Mouse (Mus musculus) kidney, embryonic 14.5 days (tissue): ENCODE measurements at regions not wholly inside any gene's neighbourhood (a gene's known extent, or its start where the extent isn't known, plus 50 kb on each side); places are given as distances from the start of the nearest gene placed in this dataset.

Source experiments
- ATAC-seq: fragments of 200-750 bp; cut with Nextera tagmentation; 2 replicates; pipeline ENCODE4 v1.8.0; 2017; ENCODE audit warnings: moderate number of reproducible peaks, mild to moderate bottlenecking, moderate TSS enrichment, moderate library complexity; ENCODE audit not compliant: low FRiP score, low TSS enrichment
- H3K27ac ChIP-seq: fragments of 300-500 bp; sonication (generic); 2 replicates; pipeline ENCODE4 v1.5.1; 2014; ENCODE audit warnings: low read depth, mild to moderate bottlenecking, low read length, moderate library complexity, mixed read lengths
- H3K27me3 ChIP-seq: fragments of 300-500 bp; sonication (generic); 2 replicates; pipeline ENCODE4 v1.6.1; 2014; ENCODE audit warnings: mild to moderate bottlenecking, low read length; ENCODE audit not compliant: control insufficient read depth, insufficient read depth
- H3K36me3 ChIP-seq: fragments of 300-500 bp; sonication (generic); 2 replicates; pipeline ENCODE4 v1.6.1; 2014; ENCODE audit warnings: low read length, mixed read lengths; ENCODE audit not compliant: control insufficient read depth, insufficient read depth
- H3K4me1 ChIP-seq: fragments of 300-500 bp; sonication (generic); 2 replicates; pipeline ENCODE4 v1.6.1; 2014; ENCODE audit warnings: low read length, mixed read lengths; ENCODE audit not compliant: control insufficient read depth, insufficient read depth
- H3K4me2 ChIP-seq: fragments of 300-500 bp; sonication (generic); replicated peaks from 2 replicates; pipeline ENCODE4 v1.6.1; 2014; ENCODE audit warnings: low read depth, mild to moderate bottlenecking, low read length
- H3K4me3 ChIP-seq: fragments of 300-500 bp; sonication (generic); 2 replicates; pipeline ENCODE4 v1.5.1; 2014; ENCODE audit warnings: mild to moderate bottlenecking, low read length
- H3K9ac ChIP-seq: fragments of 300-500 bp; sonication (generic); 2 replicates; pipeline ENCODE4 v1.6.1; 2014; ENCODE audit warnings: low read depth, mild to moderate bottlenecking, low read length, moderate library complexity
- H3K9me3 ChIP-seq: fragments of 300-500 bp; sonication (generic); 2 replicates; pipeline ENCODE4 v1.6.1; 2016; ENCODE audit warnings: low read length; ENCODE audit not compliant: control insufficient read depth
- WGBS: fragments of 180-500 bp; shearing (Covaris S2); extraction: QIAGEN DNeasy Blood & Tissue Kit; methylation state at CpG from one replicate; pipeline ENCODE4 v1.1.7; 2014; 5-methylcytosine and 5-hydroxymethylcytosine counted together

DNA sequence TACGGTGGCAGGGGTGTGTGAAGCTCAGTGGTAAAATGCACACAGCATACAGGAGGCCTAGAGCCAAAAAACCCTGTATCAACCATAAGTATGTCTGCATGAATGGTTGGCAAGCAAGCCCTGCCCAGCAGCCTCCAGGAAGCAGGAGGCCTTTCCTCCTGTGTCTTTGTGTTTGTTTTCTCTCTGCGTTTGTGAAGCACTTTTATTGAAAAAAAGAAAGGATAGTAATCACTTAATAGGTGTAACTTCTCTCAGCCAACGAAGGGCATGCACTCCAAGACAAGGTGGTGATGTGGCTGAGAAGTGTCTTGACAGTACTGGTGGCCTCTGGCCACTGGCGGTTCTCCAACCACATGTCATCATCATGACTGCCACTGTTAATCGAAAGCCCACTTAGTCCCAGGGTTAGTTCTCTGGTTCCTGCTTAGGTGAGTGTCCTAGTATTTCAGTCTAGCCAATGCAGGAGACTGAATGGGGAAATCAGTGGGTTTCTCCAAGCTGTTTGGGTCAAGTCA is 66.5 kb upstream of the Polg start:
- Histone ChIP-seq H3K27me3 (peaks cover 94% of the 10 kb centered on the region), H3K9ac (no peak overlapping the region), H3K4me3 (no peak overlapping the region), H3K4me1 (peaks cover 13% of the 10 kb centered on the region), H3K4me2 (no peak overlapping the region), H3K27ac (no peak overlapping the region), H3K9me3 (no peaks in the 10 kb centered on the region), H3K36me3 (no peaks in the 10 kb centered on the region)
- WGBS: 63% methylated on average over 5 of the region's 5 CpGs
- ATAC-seq: no peak

DNA sequence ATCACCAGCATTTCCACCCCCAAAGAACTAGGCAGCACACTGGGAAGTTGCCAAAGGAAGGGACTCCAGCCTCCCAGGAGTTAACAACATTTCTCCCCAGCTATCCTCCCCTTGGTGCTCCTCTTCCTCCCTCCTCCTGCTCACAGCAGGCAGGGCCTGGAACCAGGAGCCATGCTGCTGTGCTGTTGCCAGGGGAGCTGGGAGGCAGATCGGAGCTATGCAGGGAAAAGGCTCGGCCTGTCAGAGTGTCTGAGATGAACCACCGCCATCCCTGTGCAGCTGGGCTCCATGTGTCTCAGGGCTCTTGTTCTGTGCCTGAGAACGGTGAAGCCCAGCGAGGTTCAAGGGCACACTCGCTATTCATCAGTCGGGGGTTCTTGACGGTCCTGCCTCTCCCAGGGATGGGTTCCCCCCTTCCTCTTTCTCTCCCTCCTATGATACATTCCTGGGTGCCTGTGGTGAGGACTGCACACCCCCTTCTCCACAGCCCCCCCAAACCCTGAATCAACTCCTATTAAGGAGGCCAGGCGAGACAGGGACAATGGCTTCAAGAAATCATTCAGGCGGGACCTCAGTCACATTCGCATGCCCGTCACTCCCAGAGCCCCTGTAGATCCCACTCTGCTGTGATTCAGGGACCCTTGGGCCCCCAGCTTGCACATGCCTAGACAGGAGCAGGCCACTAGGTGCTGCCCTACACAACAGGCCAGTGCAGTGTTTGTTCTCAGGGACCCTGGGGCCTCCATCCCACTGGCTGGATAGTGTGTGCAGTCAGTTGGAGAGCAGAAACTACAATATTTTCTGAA is 65.6 kb upstream of the Polg start:
- 12% methylated on average over 12 of the region's 12 CpGs for WGBS

GRCm38 (mm10) chr7:79531142-79531541 is 65.0 kb upstream of the Polg start:
- peaks cover 88% of the 10 kb centered on the region for H3K27me3 ChIP-seq
- ATAC-seq: no peak
- no peak overlapping the region for H3K27ac ChIP-seq
- no peak overlapping the region for H3K4me2 ChIP-seq
- no peaks in the 10 kb centered on the region for H3K9me3 ChIP-seq
- no peak overlapping the region for H3K4me3 ChIP-seq
- H3K36me3 ChIP-seq: no peaks in the 10 kb centered on the region
- H3K4me1 ChIP-seq: peaks cover 11% of the 10 kb centered on the region
- WGBS: 19% methylated on average over 5 of the region's 5 CpGs
- H3K9ac ChIP-seq: no peak overlapping the region

More for the DNA sequence above, 65.6 kb upstream of the Polg start:
- no peak overlapping the region for H3K27ac ChIP-seq
- ATAC-seq: no peak
- H3K9ac ChIP-seq: no peak overlapping the region
- no peaks in the 10 kb centered on the region for H3K36me3 ChIP-seq
- H3K9me3 ChIP-seq: no peaks in the 10 kb centered on the region
- H3K27me3 ChIP-seq: peaks cover 94% of the 10 kb centered on the region
- no peak overlapping the region for H3K4me3 ChIP-seq
- peaks cover 13% of the 10 kb centered on the region for H3K4me1 ChIP-seq
- H3K4me2 ChIP-seq: no peak overlapping the region

- WGBS: 36% methylated on average over 1 of the region's 1 CpGs
- H3K27ac ChIP-seq: no peak overlapping the region
- ATAC-seq: no peak
Observed at GRCm38 (mm10) chr7:79529480-79529879, 63.3 kb upstream of the Polg start.

DNA sequence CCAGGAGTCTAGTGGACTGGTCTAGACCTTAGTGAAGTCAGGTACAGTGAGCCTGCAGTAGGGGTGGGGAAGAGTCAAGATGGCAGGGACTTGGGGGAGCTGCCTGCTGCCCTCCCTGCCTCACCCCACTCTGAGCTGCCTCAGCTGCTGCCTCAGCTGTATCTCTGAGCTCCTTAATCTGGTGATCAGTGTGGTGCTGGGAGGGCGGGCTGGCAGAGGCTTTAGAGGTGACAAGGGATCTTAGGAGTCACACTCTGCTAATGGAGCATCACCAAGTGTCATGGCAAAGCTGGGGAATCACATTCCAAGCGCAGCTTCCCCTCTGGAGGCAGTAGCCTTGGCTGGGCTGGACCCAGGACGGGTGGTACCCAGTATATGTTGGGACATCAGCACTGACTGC is 61.8 kb upstream of the Polg start:
- no peak overlapping the region for H3K9ac ChIP-seq
- H3K36me3 ChIP-seq: no peaks in the 10 kb centered on the region
- 17% methylated on average over 3 of the region's 3 CpGs for WGBS
- H3K27me3 ChIP-seq: peaks cover 73% of the 10 kb centered on the region
- H3K4me3 ChIP-seq: no peak overlapping the region
- no peak overlapping the region for H3K4me2 ChIP-seq
- no peaks in the 10 kb centered on the region for H3K4me1 ChIP-seq
- H3K27ac ChIP-seq: no peak overlapping the region
- H3K9me3 ChIP-seq: no peaks in the 10 kb centered on the region
- ATAC-seq: no peak

More at GRCm38 (mm10) chr7:79529480-79529879, 63.3 kb upstream of the Polg start:
- H3K4me2 ChIP-seq: no peak overlapping the region
- H3K27me3 ChIP-seq: peaks cover 80% of the 10 kb centered on the region
- H3K4me3 ChIP-seq: no peak overlapping the region
- no peaks in the 10 kb centered on the region for H3K4me1 ChIP-seq
- no peak overlapping the region for H3K9ac ChIP-seq
- H3K9me3 ChIP-seq: no peaks in the 10 kb centered on the region
- H3K36me3 ChIP-seq: no peaks in the 10 kb centered on the region

DNA sequence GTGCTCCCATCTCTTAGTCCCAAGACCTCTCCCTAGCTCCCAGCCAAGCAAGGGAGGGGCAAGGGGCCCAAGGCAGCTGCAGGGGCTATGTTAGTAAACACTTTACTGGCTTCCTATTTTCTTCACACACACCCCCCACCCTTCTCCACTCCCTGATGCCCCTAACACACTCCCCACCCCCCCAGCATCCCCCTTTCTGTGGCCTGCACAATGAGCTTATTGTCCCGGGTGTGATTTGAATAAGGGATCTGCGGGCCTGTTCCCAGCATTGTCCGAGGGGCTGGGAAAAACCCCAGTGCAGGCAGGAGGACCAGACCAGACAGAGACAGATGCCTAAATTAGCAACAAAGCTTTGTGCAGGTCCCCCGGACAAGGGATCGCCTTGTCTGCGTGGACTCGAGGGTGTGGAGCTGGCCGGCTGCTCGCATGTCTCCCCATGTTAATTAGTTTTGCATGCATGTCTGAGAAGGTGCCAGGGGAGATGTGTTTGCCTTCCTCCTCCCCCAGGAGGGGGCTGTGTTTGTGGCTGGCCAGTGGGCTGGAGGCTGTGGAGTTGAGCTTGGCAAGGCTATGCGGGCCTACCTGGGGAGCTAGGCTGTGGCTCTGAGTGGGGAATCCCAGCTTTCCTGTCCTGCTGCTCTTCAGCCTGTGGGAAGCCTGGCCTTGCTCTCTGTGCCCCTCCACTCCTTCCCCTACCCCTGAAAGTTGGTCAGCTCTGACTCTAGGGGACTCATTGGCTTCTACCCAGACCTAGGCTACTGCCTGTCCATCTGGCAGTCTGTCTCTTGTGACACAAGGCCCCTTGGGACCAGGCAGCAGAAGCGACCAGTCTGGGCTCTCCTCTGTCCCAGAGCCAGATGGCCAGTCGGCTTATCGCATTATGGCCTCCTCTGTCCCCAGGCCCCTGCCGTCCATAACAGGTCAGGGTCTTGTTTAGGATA is 59.8 kb upstream of the Polg start:
- no peak for ATAC-seq
- 39% methylated on average over 14 of the region's 14 CpGs for WGBS
- Histone ChIP-seq H3K27me3 (peaks cover 65% of the 10 kb centered on the region), H3K27ac (no peak overlapping the region), H3K36me3 (no peaks in the 10 kb centered on the region), H3K9ac (no peak overlapping the region), H3K4me1 (no peaks in the 10 kb centered on the region), H3K4me2 (no peak overlapping the region), H3K9me3 (no peaks in the 10 kb centered on the region), H3K4me3 (no peak overlapping the region)

DNA sequence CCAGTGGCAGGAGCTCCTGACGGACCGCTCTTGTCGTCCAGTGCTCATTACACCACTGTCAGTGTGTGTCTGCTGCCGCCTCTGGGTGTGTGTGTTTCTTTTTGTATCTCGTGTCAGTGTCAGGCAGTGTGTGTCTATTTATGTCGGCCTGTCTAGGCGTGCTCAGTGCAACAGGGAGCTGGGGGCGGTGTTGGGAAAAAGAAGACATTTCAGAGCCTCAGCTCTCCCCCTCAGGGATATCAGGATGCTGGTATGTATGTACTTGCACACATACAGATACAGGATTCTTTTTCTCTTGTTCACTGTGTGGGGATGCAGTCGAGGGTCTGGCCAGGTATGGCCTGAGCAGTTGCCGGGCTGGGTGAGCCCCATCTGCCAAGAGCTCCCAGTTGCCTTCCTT is 58.8 kb upstream of the Polg start:
- Histone ChIP-seq H3K36me3 (no peaks in the 10 kb centered on the region), H3K4me3 (no peak overlapping the region), H3K9me3 (no peaks in the 10 kb centered on the region), H3K27me3 (peaks cover 66% of the 10 kb centered on the region), H3K27ac (no peak overlapping the region), H3K4me1 (0 out of 2 replicates have a peak, but pooled peaks cover 4% of the 10 kb centered on the region), H3K9ac (no peak overlapping the region), H3K4me2 (no peak overlapping the region)
- no peak for ATAC-seq
- 68% methylated on average over 10 of the region's 10 CpGs for WGBS

- Histone ChIP-seq H3K27ac (no peak overlapping the region), H3K4me1 (0 out of 2 replicates have a peak, but pooled peaks cover 4% of the 10 kb centered on the region), H3K36me3 (no peaks in the 10 kb centered on the region), H3K27me3 (peaks cover 65% of the 10 kb centered on the region), H3K4me2 (no peak overlapping the region), H3K9ac (no peak overlapping the region), H3K9me3 (no peaks in the 10 kb centered on the region), H3K4me3 (no peak overlapping the region)
- WGBS: 72% methylated on average over 4 of the region's 4 CpGs
- ATAC-seq: no peak
Observed at GRCm38 (mm10) chr7:79523696-79524095, 57.5 kb upstream of the Polg start.
